Mouse (Mus musculus) cerebral cortex, adult 2 months (tissue): ENCODE results near the gene Nsmce4a.

Source experiments
- WGBS: fragments of 180-500 bp; shearing (Covaris S2); methylation state at CpG from one replicate; pipeline ENCODE4 v1.1.7; 2018; 5-methylcytosine and 5-hydroxymethylcytosine counted together

The Nsmce4a gene

DNA sequence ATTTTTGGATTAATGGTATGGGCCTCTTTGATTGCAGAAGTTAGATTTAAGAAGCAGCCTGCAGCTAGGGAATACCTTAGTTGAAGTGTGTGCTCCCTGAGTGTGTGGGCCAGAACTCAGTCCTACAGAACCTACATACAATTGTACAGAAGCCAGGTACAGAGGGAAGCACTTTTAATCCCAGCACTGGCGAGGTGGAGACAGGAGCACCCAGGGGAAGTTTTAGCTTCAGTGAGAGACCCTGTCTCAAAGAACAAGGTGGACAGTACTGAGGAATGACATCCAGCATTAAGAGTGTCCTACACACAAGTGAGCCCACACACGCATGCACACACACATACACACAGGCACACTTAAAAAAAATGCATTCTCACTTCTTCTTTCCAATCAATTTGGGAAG lies 5.1 kb upstream of the Nsmce4a start:
- 95% methylated on average over 2 of the region's 2 CpGs for WGBS

GRCm38 (mm10) chr7:130577388-130578003 lies 4.6 kb upstream of the Nsmce4a start, which contains the start of gene Tacc2:
Gene Tacc2 (plus strand): TSS chr7:130577438.
- 55% methylated on average over 15 of the region's 15 CpGs for WGBS

- 12% methylated on average over 10 of the region's 10 CpGs for WGBS
Observed at GRCm38 (mm10) chr7:130576981-130577380, 4.1 kb upstream of the Nsmce4a start.

GRCm38 (mm10) chr7:130574211-130574991 lies 1.5 kb upstream of the Nsmce4a start:
- WGBS: 34% methylated on average over 13 of the region's 13 CpGs

DNA sequence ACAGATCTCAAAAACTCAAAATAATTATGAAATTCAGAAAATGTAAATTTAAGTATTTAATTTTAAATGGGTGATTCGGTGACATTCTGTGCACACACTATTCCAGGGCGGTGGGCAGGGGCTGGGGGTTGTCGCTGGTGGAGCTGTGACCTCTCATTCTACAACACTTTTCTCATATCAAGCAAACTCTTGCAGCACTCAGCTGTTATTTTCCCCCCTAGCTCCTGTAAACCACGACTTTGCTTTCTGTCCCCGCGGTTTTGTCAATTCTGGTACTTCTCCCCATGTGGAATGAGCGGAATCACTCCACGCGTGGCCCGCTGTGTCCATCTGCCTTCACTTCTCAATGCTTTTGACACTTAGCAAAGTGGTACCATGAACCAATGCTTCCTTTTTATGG lies 828 bp upstream of the Nsmce4a start:
- WGBS: 90% methylated on average over 10 of the region's 10 CpGs

GRCm38 (mm10) chr7:130570472-130570871 lies 2.4 kb downstream of the Nsmce4a start:
- 76% methylated on average over 7 of the region's 7 CpGs for WGBS

GRCm38 (mm10) chr7:130568783-130569436 lies 4.0 kb downstream of the Nsmce4a start:
- 93% methylated on average over 9 of the region's 9 CpGs for WGBS

GRCm38 (mm10) chr7:130564596-130564995 lies 8.3 kb downstream of the Nsmce4a start:
- 40% methylated on average over 3 of the region's 3 CpGs for WGBS

DNA sequence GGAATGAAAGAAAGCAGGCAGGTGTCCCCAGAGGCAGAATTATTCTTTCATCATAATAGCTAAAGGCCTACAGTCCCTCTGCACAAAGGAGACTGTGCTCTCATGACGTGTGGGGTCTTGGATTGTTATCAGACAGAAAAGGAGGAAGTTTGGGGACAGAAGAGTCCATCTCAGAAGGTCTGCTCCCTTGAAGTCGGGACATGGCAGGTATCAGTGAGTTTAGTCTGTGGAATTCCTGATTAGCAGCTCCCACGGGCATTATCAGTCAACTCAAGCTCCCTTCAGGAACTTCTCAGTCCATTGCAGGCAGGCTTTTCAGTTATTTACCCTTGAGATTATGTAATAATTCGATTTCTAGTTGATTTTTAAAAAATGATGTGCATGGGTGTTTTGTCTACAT lies 9.0 kb downstream of the Nsmce4a start:
- WGBS: 79% methylated on average over 4 of the region's 4 CpGs

DNA sequence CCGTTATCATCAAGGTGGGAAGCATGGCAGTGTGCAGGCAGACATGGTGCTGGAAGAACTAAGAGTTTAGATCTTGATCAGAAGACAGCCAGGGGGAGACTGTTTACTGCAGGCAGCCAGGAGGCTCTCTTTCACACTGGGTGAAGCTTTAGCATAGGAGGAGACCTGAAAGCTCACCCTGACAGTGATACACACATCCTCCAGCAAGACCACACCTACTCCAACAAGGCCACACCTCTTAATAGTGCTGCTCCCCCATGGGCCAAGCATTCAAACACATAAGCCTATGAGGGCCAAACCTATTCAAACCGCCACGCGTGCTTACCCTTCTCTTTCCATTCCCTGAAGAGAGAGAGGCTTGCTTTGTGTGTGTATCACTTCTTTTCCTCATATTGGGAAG lies 9.6 kb downstream of the Nsmce4a start:
- WGBS: 98% methylated on average over 4 of the region's 4 CpGs

DNA sequence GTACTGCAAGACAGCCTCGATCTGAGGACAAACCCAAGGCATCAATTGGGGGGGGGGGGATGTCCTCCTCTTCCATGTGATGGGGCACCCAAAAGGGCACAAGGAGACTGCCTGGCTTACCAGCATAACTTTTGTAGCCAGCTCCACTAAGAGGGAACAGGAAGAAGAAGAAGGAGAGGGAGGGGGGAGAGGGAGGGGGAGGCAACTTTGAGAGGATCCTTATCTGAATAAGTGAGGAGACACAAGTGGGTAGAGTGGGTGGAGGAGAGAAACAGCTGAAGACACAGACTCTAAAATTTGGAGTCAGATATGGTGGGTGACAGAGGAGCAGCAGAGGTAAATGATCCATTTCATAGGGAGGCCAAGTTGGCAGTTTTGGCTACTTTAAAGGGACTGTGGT lies 12.0 kb downstream of the Nsmce4a start:
- 88% methylated on average over 1 of the region's 1 CpGs for WGBS

DNA sequence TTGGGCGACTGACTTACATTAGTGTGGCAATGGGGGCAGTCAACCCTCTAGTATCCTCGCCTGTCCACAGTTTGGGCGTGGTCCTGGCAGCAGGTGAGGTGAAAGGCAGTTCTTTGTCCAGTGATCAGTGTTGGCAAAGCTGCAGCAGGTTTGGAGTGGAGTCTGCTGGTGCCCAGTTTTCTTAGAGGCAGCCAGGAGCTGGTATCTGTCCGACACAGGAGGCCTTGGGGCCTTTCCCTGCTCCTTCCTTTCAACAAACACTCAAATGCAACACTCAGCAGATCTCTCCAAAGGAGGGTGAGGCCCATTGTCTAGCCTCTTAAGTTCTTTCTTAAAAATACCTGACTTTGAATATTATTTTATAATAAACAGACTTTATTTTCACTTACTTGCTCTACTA lies 14.3 kb downstream of the Nsmce4a start:
- 90% methylated on average over 4 of the region's 4 CpGs for WGBS

GRCm38 (mm10) chr7:130555597-130555996 lies 17.3 kb downstream of the Nsmce4a start:
- WGBS: 47% methylated on average over 5 of the region's 5 CpGs

DNA sequence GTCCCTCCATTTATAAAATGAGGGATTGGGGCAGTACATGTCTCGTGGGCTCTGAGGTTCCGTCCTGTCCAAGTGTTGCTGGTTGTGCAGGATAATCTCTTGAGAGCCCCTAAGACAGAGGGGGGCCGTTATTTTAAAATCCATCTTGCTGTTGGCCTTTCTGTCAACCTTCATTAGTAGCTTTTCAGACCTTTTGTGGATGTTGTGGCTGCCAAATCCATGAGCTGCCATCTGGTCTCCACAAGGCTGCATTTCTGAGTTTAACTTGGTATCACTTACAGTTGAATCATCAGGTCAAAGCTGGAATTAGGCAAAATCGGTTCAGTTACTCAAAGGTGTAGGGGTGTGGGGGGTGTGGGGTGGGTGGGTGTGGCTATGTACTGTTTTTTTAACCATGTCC lies 19.6 kb downstream of the Nsmce4a start:
- 68% methylated on average over 4 of the region's 4 CpGs for WGBS

DNA sequence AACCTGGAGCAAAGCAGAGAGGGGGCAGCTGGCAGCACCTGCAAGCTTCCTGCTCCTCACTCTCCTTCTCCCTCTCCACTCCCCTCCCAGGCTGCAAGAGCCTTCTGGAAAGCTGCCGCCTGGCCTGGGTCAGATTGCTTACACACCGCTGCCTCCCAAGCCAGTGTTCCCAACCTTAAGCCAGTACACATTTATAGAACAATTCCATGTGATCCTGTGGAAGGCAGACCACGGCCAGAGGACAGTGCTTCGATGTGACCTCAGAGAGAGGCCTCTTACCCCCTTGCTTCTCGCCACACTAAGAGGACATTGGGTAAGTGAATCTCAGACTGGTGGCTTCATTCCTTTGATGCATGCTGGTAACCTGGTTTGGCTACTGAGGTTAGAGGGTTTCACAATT lies 20.1 kb downstream of the Nsmce4a start:
- WGBS: 67% methylated on average over 5 of the region's 5 CpGs

GRCm38 (mm10) chr7:130547635-130548175 lies 25.2 kb downstream of the Nsmce4a start:
- 80% methylated on average over 12 of the region's 12 CpGs for WGBS

DNA sequence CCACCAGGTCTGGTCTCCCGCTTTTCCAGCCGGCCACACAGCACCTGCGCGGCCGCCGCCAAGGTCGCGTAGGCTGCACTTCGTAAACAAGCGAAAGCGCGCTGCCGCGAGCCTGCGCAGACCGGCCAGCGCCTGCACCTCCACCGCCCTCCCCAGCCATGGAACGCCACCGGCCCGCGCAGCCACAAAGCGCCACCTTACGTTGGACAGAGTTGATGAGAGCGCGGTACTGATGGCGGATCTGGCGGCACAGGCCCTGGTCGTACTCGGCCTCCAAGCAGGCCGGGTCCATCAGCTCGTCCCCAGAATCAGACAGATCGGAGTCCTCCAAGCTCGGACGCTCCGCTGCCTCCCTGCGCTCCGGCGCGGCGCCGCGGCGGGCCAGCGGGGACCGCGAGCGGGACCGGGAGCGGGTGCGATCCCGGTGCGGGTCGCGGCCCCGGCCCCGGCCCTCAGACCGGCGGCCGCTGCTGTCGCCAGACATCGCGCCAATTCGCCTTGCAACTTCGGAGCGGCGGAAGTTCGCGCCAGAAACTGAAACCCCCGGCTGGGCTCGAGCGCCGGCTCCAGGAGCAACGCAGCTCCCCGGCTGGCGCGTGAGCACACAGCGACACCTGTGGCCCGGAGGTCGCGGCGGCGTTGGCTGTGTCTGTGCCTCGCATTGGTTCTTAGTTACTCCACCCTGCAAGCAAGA lies 26.0 kb downstream of the Nsmce4a start:
- under 1% methylated on average over 84 of the region's 84 CpGs for WGBS

DNA sequence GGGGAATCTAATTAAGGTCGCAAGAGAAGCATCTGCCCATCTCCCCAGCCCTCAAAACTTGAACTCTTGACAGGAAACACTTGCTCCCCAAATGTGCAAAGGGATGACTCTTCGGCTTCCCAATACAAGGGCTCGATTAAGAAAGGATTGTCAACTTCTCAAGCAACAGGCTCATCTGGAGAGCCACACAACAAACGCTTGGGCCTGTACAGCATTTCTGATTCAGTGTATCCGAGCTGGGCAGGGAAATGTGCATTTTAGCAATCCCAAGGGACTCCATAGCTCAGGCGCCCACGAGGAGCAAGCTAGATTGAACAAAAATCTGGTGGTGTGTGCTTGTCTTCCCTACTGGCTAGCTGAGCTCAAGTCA lies 26.5 kb downstream of the Nsmce4a start:
- WGBS: 1% methylated on average over 7 of the region's 7 CpGs

DNA sequence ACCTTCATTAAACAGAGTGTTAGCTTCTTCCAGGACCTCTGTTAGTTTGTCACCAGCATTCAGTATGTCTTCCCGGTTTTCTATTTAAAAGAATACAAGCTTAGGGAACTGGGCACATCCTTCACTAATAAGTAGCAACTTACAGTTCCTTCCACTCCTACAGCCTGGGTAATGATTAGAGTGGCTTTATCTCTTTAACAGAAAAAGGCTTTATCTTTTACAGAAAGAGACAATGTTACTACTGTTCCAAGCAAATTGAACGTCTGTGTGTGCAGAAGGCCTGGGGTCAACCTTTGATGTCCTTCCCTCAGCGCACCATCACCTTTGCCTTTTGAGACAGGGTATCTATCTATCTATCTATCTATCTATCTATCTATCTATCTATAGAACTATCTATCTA lies 27.0 kb downstream of the Nsmce4a start:
- WGBS: 47% methylated on average over 3 of the region's 3 CpGs

- 92% methylated on average over 5 of the region's 5 CpGs for WGBS
Observed at GRCm38 (mm10) chr7:130545401-130545800, 27.5 kb downstream of the Nsmce4a start.

- WGBS: 96% methylated on average over 4 of the region's 4 CpGs
Observed at GRCm38 (mm10) chr7:130543181-130543580, 29.7 kb downstream of the Nsmce4a start.

DNA sequence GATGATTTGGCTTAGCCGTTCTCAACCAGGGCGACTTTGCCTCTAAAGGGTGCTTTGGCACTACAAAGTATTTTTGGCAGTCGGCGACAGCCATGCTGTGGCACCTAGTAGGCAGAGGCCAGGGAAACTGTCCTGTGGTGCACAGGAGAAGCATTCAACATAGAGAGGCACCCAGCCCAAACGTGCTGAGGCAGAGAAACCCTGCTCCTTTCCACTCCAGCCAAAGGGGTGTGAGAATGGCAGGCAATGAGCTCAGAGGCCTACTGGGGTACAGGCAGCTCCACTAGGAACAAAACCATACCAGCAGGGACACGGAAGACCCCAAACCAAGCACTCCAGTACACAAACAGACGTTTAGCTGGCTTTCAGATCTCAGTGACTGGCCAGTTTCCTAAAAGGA lies 32.7 kb downstream of the Nsmce4a start:
- WGBS: 65% methylated on average over 7 of the region's 7 CpGs
